Mouse (Mus musculus): ENCODE measurements around the gene Klk8.

- TF ChIP-seq POLR2A (IDR thresholded peaks at IDR 0.05; ENCODE audit: insufficient read depth, low read depth, low read length) (no peak), EP300 (IDR thresholded peaks at IDR 0.05; ENCODE audit: insufficient read depth, low read depth, low read length) (no peak), CTCF (IDR thresholded peaks at IDR 0.05) (no peak)
Measured at GRCm38 (mm10) chr7:43851616-43852015, 54.2 kb downstream of the Klk8 start.

Data from heart, adult 2 months (tissue).